Mouse (Mus musculus): ENCODE measurements around the gene Abhd14b.

GRCm38 (mm10) chr9:106409096-106409495 lies 38.2 kb upstream of the Abhd14b start:
- no peak for TF ChIP-seq POLR2A (IDR thresholded peaks at IDR 0.05; ENCODE audit: control insufficient read depth, low read depth, low read length)
- peak; percentile 32; the same call in 1 of the 2 replicates for TF ChIP-seq CTCF (IDR thresholded peaks at IDR 0.05; ENCODE audit: control insufficient read depth, insufficient read depth, insufficient replicate concordance, low read depth, low read length)

Data from testis, adult 2 months (tissue).